Mouse (Mus musculus) c-Kit-positive CD71-negative TER-119-negative erythroid progenitor cells, embryonic 14.5 days (primary cell): ENCODE results near the gene Emb.
A peak's percentile ranks its signal among the peaks of the same experiment; 100 is the strongest.
"Not testable (repeated sequence)": the region's sequence is repeated elsewhere in the genome, so short reads cannot be mapped to it uniquely, and the experiment has no call there.

Experiments used
- DNase-seq: peaks from one replicate; pipeline ENCODE4 v3.0.0-alpha.2; 2013; ENCODE audit warnings: low read depth

Emb gene

GRCm38 (mm10) chr13:117208236-117208635 is at the start of gene Emb:
Gene Emb (plus strand): TSS chr13:117208536.
- no peak for DNase-seq

GRCm38 (mm10) chr13:117163906-117164305 is 44.4 kb upstream of the Emb start:
- no peak for DNase-seq

GRCm38 (mm10) chr13:117165071-117165470 is 43.3 kb upstream of the Emb start:
- peak; percentile 6 for DNase-seq

- not testable (repeated sequence) for DNase-seq
Observed at GRCm38 (mm10) chr13:117180912-117181311, 27.4 kb upstream of the Emb start.

GRCm38 (mm10) chr13:117183288-117183687 is 25.0 kb upstream of the Emb start:
- DNase-seq, result no peak

- DNase-seq, result no peak
Observed at GRCm38 (mm10) chr13:117185329-117185728, 23.0 kb upstream of the Emb start.

- DNase-seq, result no peak
Observed at GRCm38 (mm10) chr13:117192161-117192560, 16.2 kb upstream of the Emb start.

- peak; percentile 47 for DNase-seq
Observed at GRCm38 (mm10) chr13:117193422-117193983, 14.8 kb upstream of the Emb start.

- no peak for DNase-seq
Observed at GRCm38 (mm10) chr13:117195569-117196495, 12.5 kb upstream of the Emb start.

- DNase-seq, result no peak
Observed at GRCm38 (mm10) chr13:117197666-117198065, 10.7 kb upstream of the Emb start.

- peak; percentile 78 for DNase-seq
Observed at GRCm38 (mm10) chr13:117198402-117199083, 9.8 kb upstream of the Emb start.

GRCm38 (mm10) chr13:117202755-117203471 is 5.4 kb upstream of the Emb start:
- DNase-seq, result no peak

- DNase-seq, result no peak
Observed at GRCm38 (mm10) chr13:117204685-117205084, 3.7 kb upstream of the Emb start.

- DNase-seq, result no peak
Observed at GRCm38 (mm10) chr13:117206066-117206465, 2.3 kb upstream of the Emb start.

GRCm38 (mm10) chr13:117211386-117211875 is 3.1 kb downstream of the Emb start:
- peak; percentile 55 for DNase-seq

GRCm38 (mm10) chr13:117215481-117215880 is 7.1 kb downstream of the Emb start:
- DNase-seq, result no peak

GRCm38 (mm10) chr13:117216126-117216525 is 7.8 kb downstream of the Emb start:
- no peak for DNase-seq

- DNase-seq, result no peak
Observed at GRCm38 (mm10) chr13:117216752-117217363, 8.5 kb downstream of the Emb start.

- no peak for DNase-seq
Observed at GRCm38 (mm10) chr13:117217621-117218020, 9.3 kb downstream of the Emb start.

GRCm38 (mm10) chr13:117218092-117218491 is 9.8 kb downstream of the Emb start:
- no peak for DNase-seq

- DNase-seq, result no peak
Observed at GRCm38 (mm10) chr13:117219871-117220500, 11.7 kb downstream of the Emb start.
